Mouse (Mus musculus): Measurements from ENCODE around the gene Jmjd4. TPM values are rescaled to one million over a fixed set of nuclear protein-coding genes. Genes with fewer than 3 reads are reported as not detected.

The Jmjd4 gene
- 7.8 TPM for polyA plus RNA-seq (2014; fragmentation: Illumina TruSeq; extraction: RNeasy Lipid Tissue Mini Kit (QIAGEN cat#74804); ENCODE audit: low replicate concordance)

GRCm38 (mm10) chr11:59449741-59450229 is at the start of gene Jmjd4:
Gene Jmjd4, plus strand, starts transcription at chr11:59450045.

GRCm38 (mm10) chr11:59451086-59451485 is 1.2 kb downstream of the Jmjd4 start, which contains the start of gene Snap47:
Gene Snap47, minus strand, starts transcription at chr11:59451186.

GRCm38 (mm10) chr11:59472326-59472677 is 22.5 kb downstream of the Jmjd4 start, which contains the start of gene Zfp867:
Gene Zfp867, minus strand, starts transcription at chr11:59472474.

Other genes starting within 250 kb of the Jmjd4 start
- gene Mrpl55, start 247.6 kb upstream of the Jmjd4 start, polyA plus RNA-seq (2014; fragmentation: Illumina TruSeq; extraction: RNeasy Lipid Tissue Mini Kit (QIAGEN cat#74804); ENCODE audit: low replicate concordance), result 14.2 TPM
- 0.45 TPM for gene 2310033P09Rik, start 241.7 kb upstream of the Jmjd4 start, polyA plus RNA-seq (2014; fragmentation: Illumina TruSeq; extraction: RNeasy Lipid Tissue Mini Kit (QIAGEN cat#74804); ENCODE audit: low replicate concordance)
- 277 TPM for gene Arf1, start 221.8 kb upstream of the Jmjd4 start, polyA plus RNA-seq (2014; fragmentation: Illumina TruSeq; extraction: RNeasy Lipid Tissue Mini Kit (QIAGEN cat#74804); ENCODE audit: low replicate concordance)
- not detected for gene Wnt3a, start 159.3 kb upstream of the Jmjd4 start, polyA plus RNA-seq (2014; fragmentation: Illumina TruSeq; extraction: RNeasy Lipid Tissue Mini Kit (QIAGEN cat#74804); ENCODE audit: low replicate concordance)
- 0.19 TPM for gene Wnt9a, start 143.1 kb upstream of the Jmjd4 start, polyA plus RNA-seq (2014; fragmentation: Illumina TruSeq; extraction: RNeasy Lipid Tissue Mini Kit (QIAGEN cat#74804); ENCODE audit: low replicate concordance)
- gene Prss38, start 74.4 kb upstream of the Jmjd4 start, polyA plus RNA-seq (2014; fragmentation: Illumina TruSeq; extraction: RNeasy Lipid Tissue Mini Kit (QIAGEN cat#74804); ENCODE audit: low replicate concordance), result not detected
- 7.9 TPM for gene Snap47, start 1.1 kb downstream of the Jmjd4 start, polyA plus RNA-seq (2014; fragmentation: Illumina TruSeq; extraction: RNeasy Lipid Tissue Mini Kit (QIAGEN cat#74804); ENCODE audit: low replicate concordance)
- gene Zfp867, start 22.4 kb downstream of the Jmjd4 start, polyA plus RNA-seq (2014; fragmentation: Illumina TruSeq; extraction: RNeasy Lipid Tissue Mini Kit (QIAGEN cat#74804); ENCODE audit: low replicate concordance), result 3.6 TPM
- gene Zkscan17, start 76.7 kb downstream of the Jmjd4 start, polyA plus RNA-seq (2014; fragmentation: Illumina TruSeq; extraction: RNeasy Lipid Tissue Mini Kit (QIAGEN cat#74804); ENCODE audit: low replicate concordance), result 0.85 TPM
- not detected for gene Nlrp3, start 91.5 kb downstream of the Jmjd4 start, polyA plus RNA-seq (2014; fragmentation: Illumina TruSeq; extraction: RNeasy Lipid Tissue Mini Kit (QIAGEN cat#74804); ENCODE audit: low replicate concordance)
- not detected for gene Olfr222, start 126.2 kb downstream of the Jmjd4 start, polyA plus RNA-seq (2014; fragmentation: Illumina TruSeq; extraction: RNeasy Lipid Tissue Mini Kit (QIAGEN cat#74804); ENCODE audit: low replicate concordance)
- not detected for gene Olfr223, start 143.2 kb downstream of the Jmjd4 start, polyA plus RNA-seq (2014; fragmentation: Illumina TruSeq; extraction: RNeasy Lipid Tissue Mini Kit (QIAGEN cat#74804); ENCODE audit: low replicate concordance)
- gene Mprip, start 211.3 kb downstream of the Jmjd4 start, polyA plus RNA-seq (2014; fragmentation: Illumina TruSeq; extraction: RNeasy Lipid Tissue Mini Kit (QIAGEN cat#74804); ENCODE audit: low replicate concordance), result 6.9 TPM

All from small intestine, adult 10 weeks (tissue).